In the genomic region with DNA sequence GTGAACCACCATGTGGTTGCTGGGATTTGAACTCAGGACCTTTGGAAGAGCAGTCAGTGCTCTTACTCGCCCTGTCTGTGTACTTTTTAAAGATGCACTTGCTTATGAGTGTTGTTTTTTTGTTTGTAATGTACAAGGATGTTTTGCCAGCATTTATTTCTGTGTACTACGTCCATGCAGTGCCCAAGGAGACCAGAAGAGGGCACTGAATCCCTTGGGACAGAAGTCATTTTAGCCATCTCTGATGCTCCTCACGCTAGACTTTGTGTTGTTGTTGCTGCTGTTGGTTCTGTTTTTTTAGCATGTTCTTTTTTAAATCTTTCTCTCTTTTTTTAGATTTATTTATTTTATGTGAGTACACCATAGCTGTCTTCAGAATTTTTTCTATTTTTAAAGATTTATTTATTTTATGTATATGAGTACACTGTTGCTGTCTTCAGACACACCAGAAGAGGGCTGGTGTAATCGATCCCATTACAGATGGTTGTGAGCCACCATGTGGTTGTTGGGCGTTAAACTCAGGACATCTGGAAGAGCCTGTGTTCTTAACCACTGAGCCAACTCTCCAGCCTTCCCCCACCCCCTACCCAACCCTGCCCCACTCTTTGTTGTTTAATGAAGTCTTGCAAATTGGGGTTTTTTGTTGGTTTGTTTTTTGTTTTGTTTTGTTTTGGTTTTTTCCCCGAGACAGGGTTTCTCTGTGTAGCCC, we compare ENCODE assay signal across 9 mouse cellular contexts. TPM values are rescaled to one million over a fixed set of nuclear protein-coding genes. Genes with fewer than 3 reads are reported as not detected.
A peak's percentile ranks its signal among the peaks of the same experiment; 100 is the strongest.
DNase-seq lines count a peak whose midpoint lies in the region; ATAC-seq and TF ChIP-seq lines count a peak whose summit lies in the region.
"Had no signal": no experiment of that assay in that cellular context is flagged by ENCODE, and none has a peak within 500 bp of the region (broad histone marks: within the 10 kb centered on the region; RNA-seq: fewer than 3 reads in every experiment).

No protein-coding gene starts in this region.

- H3K4me1 ChIP-seq in hindbrain, embryonic 11.5 days (replicated peaks; ENCODE audit: control insufficient read depth, insufficient read depth, low read length) = no peaks in the 10 kb centered on the region
- no peaks in the 10 kb centered on the region for H3K4me1 ChIP-seq in hindbrain, embryonic 12.5 days
- H3K4me1 ChIP-seq in liver, embryonic 15.5 days (replicated peaks) = peaks cover 16% of the 10 kb centered on the region
- H3K4me1 ChIP-seq in midbrain, embryonic 16.5 days (ENCODE audit: control insufficient read depth, insufficient read depth, low read length) = no peaks in the 10 kb centered on the region
- H3K4me1 ChIP-seq: midbrain, embryonic 12.5 days had no signal

- peak; percentile 49 for TF ChIP-seq CTCF in C2C12 (IDR thresholded peaks at IDR 0.05; ENCODE audit: control insufficient read depth, insufficient read depth, insufficient read length)

- no peak overlapping the region for H3K27ac ChIP-seq in hindbrain, embryonic 11.5 days (ENCODE audit: low read depth, low read length)
- no peak overlapping the region for H3K27ac ChIP-seq in hindbrain, embryonic 12.5 days
- peak overlapping the region; percentile 56 for H3K27ac ChIP-seq in liver, embryonic 15.5 days (replicated peaks)
- no peak overlapping the region for H3K27ac ChIP-seq in midbrain, embryonic 16.5 days (ENCODE audit: low read length)
- H3K27ac ChIP-seq: midbrain, embryonic 12.5 days had no signal

- 0 out of 2 replicates have a peak, but pooled peaks cover 2% of the 10 kb centered on the region for H3K36me3 ChIP-seq in hindbrain, embryonic 11.5 days (ENCODE audit: control insufficient read depth, insufficient read depth, low read length)
- H3K36me3 ChIP-seq in hindbrain, embryonic 12.5 days = peaks cover 49% of the 10 kb centered on the region
- H3K36me3 ChIP-seq in C2C12 (ENCODE audit: control insufficient read depth, insufficient read depth) = peaks cover 20% of the 10 kb centered on the region
- H3K36me3 ChIP-seq in liver, embryonic 15.5 days (replicated peaks) = peaks cover 47% of the 10 kb centered on the region
- H3K36me3 ChIP-seq in midbrain, embryonic 16.5 days (ENCODE audit: control insufficient read depth, insufficient read depth, low read length) = peaks cover 7% of the 10 kb centered on the region

- H3K79me2 ChIP-seq in C2C12 (ENCODE audit: control insufficient read depth, insufficient read depth) = no peaks in the 10 kb centered on the region

- H3ac ChIP-seq in C2C12 (ENCODE audit: control insufficient read depth, insufficient read length, low read depth) = no peak overlapping the region

- H3K4me2 ChIP-seq in hindbrain, embryonic 11.5 days (replicated peaks; ENCODE audit: low read depth, low read length) = no peak overlapping the region
- no peak overlapping the region for H3K4me2 ChIP-seq in hindbrain, embryonic 12.5 days (replicated peaks)
- no peak overlapping the region for H3K4me2 ChIP-seq in liver, embryonic 15.5 days
- H3K4me2 ChIP-seq in midbrain, embryonic 16.5 days (ENCODE audit: low read length) = no peak overlapping the region
- H3K4me2 ChIP-seq: midbrain, embryonic 12.5 days had no signal

- no peak overlapping the region for H3K9ac ChIP-seq in hindbrain, embryonic 11.5 days (ENCODE audit: low read depth, low read length)
- H3K9ac ChIP-seq in hindbrain, embryonic 12.5 days = no peak overlapping the region
- H3K9ac ChIP-seq in liver, embryonic 15.5 days = no peak overlapping the region
- H3K9ac ChIP-seq in midbrain, embryonic 16.5 days (ENCODE audit: low read depth, low read length) = no peak overlapping the region
- H3K9ac ChIP-seq: midbrain, embryonic 12.5 days had no signal

- H3K27me3 ChIP-seq in hindbrain, embryonic 11.5 days (ENCODE audit: control insufficient read depth, insufficient read depth, low read length) = no peaks in the 10 kb centered on the region
- H3K27me3 ChIP-seq in hindbrain, embryonic 12.5 days = no peaks in the 10 kb centered on the region
- H3K27me3 ChIP-seq in C2C12 (ENCODE audit: control insufficient read depth, insufficient read depth, insufficient read length) = no peaks in the 10 kb centered on the region
- no peaks in the 10 kb centered on the region for H3K27me3 ChIP-seq in liver, embryonic 15.5 days
- H3K27me3 ChIP-seq in midbrain, embryonic 16.5 days (ENCODE audit: control insufficient read depth, insufficient read depth, low read depth, low read length) = no peaks in the 10 kb centered on the region
- H3K27me3 ChIP-seq: midbrain, embryonic 12.5 days had no signal

- 56% methylated on average over 6 of the region's 6 CpGs for WGBS in hindbrain, embryonic 11.5 days
- 47% methylated on average over 6 of the region's 6 CpGs for WGBS in hindbrain, embryonic 12.5 days
- 30% methylated on average over 6 of the region's 6 CpGs for WGBS in liver, embryonic 15.5 days (ENCODE audit: insufficient replicate concordance)
- WGBS in midbrain, embryonic 16.5 days = 43% methylated on average over 6 of the region's 6 CpGs

- no peak overlapping the region for H3K4me3 ChIP-seq in hindbrain, embryonic 11.5 days (ENCODE audit: low read depth, low read length)
- H3K4me3 ChIP-seq in hindbrain, embryonic 12.5 days = no peak overlapping the region
- H3K4me3 ChIP-seq in C2C12 (ENCODE audit: insufficient read depth, poor library complexity, severe bottlenecking) = no peak overlapping the region
- H3K4me3 ChIP-seq in liver, embryonic 15.5 days (replicated peaks) = no peak overlapping the region
- H3K4me3 ChIP-seq in midbrain, embryonic 16.5 days (ENCODE audit: low read depth, low read length) = no peak overlapping the region
- H3K4me3 ChIP-seq: midbrain, embryonic 12.5 days had no signal

- no peaks in the 10 kb centered on the region for H3K79me3 ChIP-seq in C2C12 (ENCODE audit: low read depth)

- no peak for ATAC-seq in hindbrain, embryonic 11.5 days (ENCODE audit: low FRiP score)
- ATAC-seq in hindbrain, embryonic 12.5 days (ENCODE audit: low FRiP score) = no peak
- ATAC-seq in erythroid progenitor cell, adult 5-6 weeks (replicated peaks; ENCODE audit: low FRiP score, poor library complexity, severe bottlenecking) = peak; percentile 91
- ATAC-seq in liver, embryonic 15.5 days (ENCODE audit: insufficient read depth) = peak; percentile 63
- ATAC-seq in midbrain, embryonic 16.5 days = no peak

- peak; percentile 66 for DNase-seq in hindbrain, embryonic 11.5 days (ENCODE audit: low spot score)
- DNase-seq in ZHBTc4 (ENCODE audit: low read depth, low spot score) = peak; percentile 79
- DNase-seq in spleen, postnatal 4 days (ENCODE audit: low spot score in 2 of 2) = peak; percentile 73 to 84

- H3K9me3 ChIP-seq in hindbrain, embryonic 11.5 days (ENCODE audit: control insufficient read depth, low read length) = no peaks in the 10 kb centered on the region
- no peaks in the 10 kb centered on the region for H3K9me3 ChIP-seq in hindbrain, embryonic 12.5 days (replicated peaks)
- no peaks in the 10 kb centered on the region for H3K9me3 ChIP-seq in liver, embryonic 15.5 days (replicated peaks)
- no peaks in the 10 kb centered on the region for H3K9me3 ChIP-seq in midbrain, embryonic 16.5 days (replicated peaks; ENCODE audit: control insufficient read depth, low read length, poor library complexity, severe bottlenecking)
- H3K9me3 ChIP-seq: midbrain, embryonic 12.5 days had no signal

RNA-seq across cellular contexts. Expression of a gene that starts 8.4 kb away (rescaled TPM):
- polyA plus RNA-seq in hindbrain, embryonic 11.5 days (2014; fragmentation: Nextera tagmentation; extraction: Ambion mirVana) = 0.40 and 0.65 TPM in 2 replicates
- polyA plus RNA-seq in hindbrain, embryonic 12.5 days (2016; fragmentation: Nextera tagmentation; extraction: Ambion mirVana) = 1.3 TPM in 2 replicates
- 0.28 TPM for polyA plus RNA-seq in C2C12 (2012; fragmentation: generic; extraction: Trizol)
- total RNA-seq in erythroid progenitor cell, adult 5-6 weeks (2015; ENCODE audit: low replicate concordance) = 4.3 and 15.1 TPM in 2 replicates
- 0.23 and 6.4 TPM in 2 replicates for total RNA-seq in erythroid progenitor cell, adult 5-6 weeks (2017; ENCODE audit: low replicate concordance)
- polyA plus RNA-seq in liver, embryonic 15.5 days (2015; fragmentation: Nextera tagmentation; extraction: Ambion mirVana) = 2.7 and 3.3 TPM in 2 replicates
- polyA plus RNA-seq in midbrain, embryonic 16.5 days (2015; fragmentation: Nextera tagmentation; extraction: Ambion mirVana) = 0.44 and 0.87 TPM in 2 replicates

RNA-seq across cellular contexts. Expression of a gene that starts 12.8 kb away (rescaled TPM):
- 55.8 and 57.1 TPM in 2 replicates for polyA plus RNA-seq in hindbrain, embryonic 11.5 days (2014; fragmentation: Nextera tagmentation; extraction: Ambion mirVana)
- polyA plus RNA-seq in hindbrain, embryonic 12.5 days (2016; fragmentation: Nextera tagmentation; extraction: Ambion mirVana) = 51.0 and 54.4 TPM in 2 replicates
- polyA plus RNA-seq in C2C12 (2012; fragmentation: generic; extraction: Trizol) = 77.6 TPM
- 16.6 and 17.6 TPM in 2 replicates for total RNA-seq in erythroid progenitor cell, adult 5-6 weeks (2015; ENCODE audit: low replicate concordance)
- total RNA-seq in erythroid progenitor cell, adult 5-6 weeks (2017; ENCODE audit: low replicate concordance) = 224 and 296 TPM in 2 replicates
- 13.0 and 15.0 TPM in 2 replicates for polyA plus RNA-seq in liver, embryonic 15.5 days (2015; fragmentation: Nextera tagmentation; extraction: Ambion mirVana)
- 49.0 and 51.5 TPM in 2 replicates for polyA plus RNA-seq in midbrain, embryonic 16.5 days (2015; fragmentation: Nextera tagmentation; extraction: Ambion mirVana)

RNA-seq across cellular contexts. Expression of a gene that starts 13.0 kb away (rescaled TPM):
- 16.0 and 19.9 TPM in 2 replicates for polyA plus RNA-seq in hindbrain, embryonic 11.5 days (2014; fragmentation: Nextera tagmentation; extraction: Ambion mirVana)
- 31.8 and 34.7 TPM in 2 replicates for polyA plus RNA-seq in hindbrain, embryonic 12.5 days (2016; fragmentation: Nextera tagmentation; extraction: Ambion mirVana)
- polyA plus RNA-seq in C2C12 (2012; fragmentation: generic; extraction: Trizol) = 7.6 TPM
- 16.3 and 17.7 TPM in 2 replicates for total RNA-seq in erythroid progenitor cell, adult 5-6 weeks (2015; ENCODE audit: low replicate concordance)
- total RNA-seq in erythroid progenitor cell, adult 5-6 weeks (2017; ENCODE audit: low replicate concordance) = 13.8 and 33.5 TPM in 2 replicates
- polyA plus RNA-seq in liver, embryonic 15.5 days (2015; fragmentation: Nextera tagmentation; extraction: Ambion mirVana) = 8.1 and 10.9 TPM in 2 replicates
- 24.3 and 25.2 TPM in 2 replicates for polyA plus RNA-seq in midbrain, embryonic 16.5 days (2015; fragmentation: Nextera tagmentation; extraction: Ambion mirVana)

RNA-seq across cellular contexts. Expression of a gene that starts 20.5 kb away (rescaled TPM):
- 3.4 and 3.8 TPM in 2 replicates for polyA plus RNA-seq in hindbrain, embryonic 11.5 days (2014; fragmentation: Nextera tagmentation; extraction: Ambion mirVana)
- 2.3 and 4.2 TPM in 2 replicates for polyA plus RNA-seq in hindbrain, embryonic 12.5 days (2016; fragmentation: Nextera tagmentation; extraction: Ambion mirVana)
- 0.53 TPM for polyA plus RNA-seq in C2C12 (2012; fragmentation: generic; extraction: Trizol)
- 37.7 and 44.7 TPM in 2 replicates for total RNA-seq in erythroid progenitor cell, adult 5-6 weeks (2015; ENCODE audit: low replicate concordance)
- 27.1 and 64.4 TPM in 2 replicates for total RNA-seq in erythroid progenitor cell, adult 5-6 weeks (2017; ENCODE audit: low replicate concordance)
- polyA plus RNA-seq in liver, embryonic 15.5 days (2015; fragmentation: Nextera tagmentation; extraction: Ambion mirVana) = 37.8 and 40.0 TPM in 2 replicates
- polyA plus RNA-seq in midbrain, embryonic 16.5 days (2015; fragmentation: Nextera tagmentation; extraction: Ambion mirVana) = 1.4 and 1.5 TPM in 2 replicates

RNA-seq across cellular contexts. Expression of a gene that starts 54.2 kb away (rescaled TPM):
- 0.36 and 0.82 TPM in 2 replicates for polyA plus RNA-seq in hindbrain, embryonic 11.5 days (2014; fragmentation: Nextera tagmentation; extraction: Ambion mirVana)
- polyA plus RNA-seq in hindbrain, embryonic 12.5 days (2016; fragmentation: Nextera tagmentation; extraction: Ambion mirVana) = 1.7 and 2.1 TPM in 2 replicates
- 0.49 TPM for polyA plus RNA-seq in C2C12 (2012; fragmentation: generic; extraction: Trizol)
- total RNA-seq in erythroid progenitor cell, adult 5-6 weeks (2015; ENCODE audit: low replicate concordance) = not detected in 2 replicates
- not detected in 2 replicates for total RNA-seq in erythroid progenitor cell, adult 5-6 weeks (2017; ENCODE audit: low replicate concordance)
- 0.18 and 0.31 TPM in 2 replicates for polyA plus RNA-seq in liver, embryonic 15.5 days (2015; fragmentation: Nextera tagmentation; extraction: Ambion mirVana)
- 0.57 and 0.64 TPM in 2 replicates for polyA plus RNA-seq in midbrain, embryonic 16.5 days (2015; fragmentation: Nextera tagmentation; extraction: Ambion mirVana)

Comparison
In these comparisons a context has a peak if more than half of its experiments do, and no peak if none do; other contexts are left out.
1. ATAC-seq: peak in erythroid progenitor cell, adult 5-6 weeks (single experiment) and liver, embryonic 15.5 days (single experiment); none in hindbrain, embryonic 11.5 days (single experiment), hindbrain, embryonic 12.5 days (single experiment) and midbrain, embryonic 16.5 days (single experiment).
2. Peak in every context shown above with its lines, with median percentiles within 50 percentile points of each other: DNase-seq.